Mouse (Mus musculus): ENCODE results near the gene Prkg1.

The Prkg1 gene

DNA sequence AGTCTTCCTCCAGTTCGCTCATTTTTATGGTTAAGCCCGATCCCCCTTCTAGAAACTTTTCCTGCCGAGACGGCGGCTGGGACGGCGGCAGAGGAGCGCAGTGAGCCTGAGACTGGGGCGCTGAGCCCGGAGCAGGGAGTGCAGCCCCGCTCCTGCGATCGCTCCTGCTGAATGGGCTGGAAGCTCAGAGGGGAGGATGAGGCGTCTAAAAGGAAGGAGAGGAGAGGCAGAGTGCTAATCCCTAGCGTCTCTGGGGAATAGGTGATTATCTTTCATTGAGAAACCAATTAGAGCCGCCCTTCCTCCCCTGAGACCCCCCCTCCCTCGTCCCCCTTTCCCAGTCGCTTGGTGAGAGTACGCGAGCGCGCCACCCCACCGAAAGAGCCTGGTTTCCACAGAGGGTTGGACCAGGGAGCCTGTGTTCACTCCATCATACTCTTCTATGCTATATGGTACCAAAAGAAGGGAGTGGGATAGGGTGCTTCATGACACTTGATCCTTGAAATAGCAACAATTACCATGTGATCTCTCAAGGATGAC is at the start of gene Prkg1:
Gene Prkg1, minus strand, starts transcription at position 233 of the 540 bp plus-strand sequence.
- peak; percentile 67 for DNase-seq (ENCODE audit: extremely low spot score, low spot score)

DNA sequence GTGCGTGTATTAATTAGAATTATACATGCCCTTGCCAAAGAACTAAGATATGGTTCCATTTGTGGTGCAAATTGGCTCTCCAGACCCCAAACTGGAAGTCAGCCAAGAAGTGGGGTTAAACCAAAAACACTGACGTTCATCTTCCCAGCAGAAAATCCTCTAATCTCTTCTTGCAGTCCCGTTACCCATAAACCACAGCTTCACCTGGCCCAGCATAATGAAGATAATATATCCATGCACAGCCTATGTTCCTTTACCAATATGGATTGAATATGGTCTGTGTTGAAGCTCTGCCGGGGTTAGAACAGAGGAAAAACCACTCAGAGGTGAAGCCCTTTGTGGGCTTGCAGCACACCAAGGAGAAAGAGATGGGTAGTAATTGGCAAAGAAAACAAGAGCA is 48.3 kb upstream of the Prkg1 start:
- no peak for DNase-seq (ENCODE audit: extremely low spot score, low spot score)

DNA sequence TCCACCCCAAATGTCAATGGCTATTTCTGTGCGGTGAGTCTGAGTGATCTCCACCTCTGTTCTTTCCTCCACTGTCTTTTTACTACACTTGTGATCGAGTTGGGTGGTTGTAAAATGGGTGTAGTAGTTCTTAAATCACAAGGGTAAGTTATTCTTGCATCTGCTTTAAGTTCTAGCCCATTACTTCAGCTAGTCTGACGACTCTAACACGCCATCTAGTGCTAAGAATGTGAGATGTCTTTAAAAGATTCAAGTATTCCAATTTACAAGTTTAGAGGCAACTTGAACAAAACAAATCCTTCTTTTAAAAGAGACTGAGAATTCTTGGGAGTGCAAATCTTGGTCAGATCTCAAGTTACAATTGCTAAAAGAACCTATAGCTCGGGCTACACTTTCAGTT is 46.5 kb upstream of the Prkg1 start:
- no peak for DNase-seq (ENCODE audit: extremely low spot score, low spot score)

DNA sequence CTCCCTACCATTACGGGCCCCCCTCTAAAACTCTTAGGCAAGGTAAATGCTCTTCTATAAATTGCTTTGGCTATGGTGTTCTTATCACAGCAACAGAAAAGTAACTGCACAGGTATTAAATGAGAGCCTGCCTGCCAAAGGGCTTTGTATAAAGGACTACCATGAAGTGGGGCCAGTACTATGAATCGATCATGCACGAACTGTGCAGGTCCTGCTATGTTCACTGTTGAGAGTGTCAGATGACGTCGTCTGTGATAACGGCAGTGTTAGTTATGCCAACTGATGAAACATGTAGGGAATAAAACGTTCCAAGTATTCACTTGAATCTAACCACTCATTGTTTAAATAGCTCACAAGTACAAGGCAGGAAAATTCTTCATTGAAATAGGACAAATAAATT is 40.6 kb upstream of the Prkg1 start:
- no peak for DNase-seq (ENCODE audit: extremely low spot score, low spot score)

DNA sequence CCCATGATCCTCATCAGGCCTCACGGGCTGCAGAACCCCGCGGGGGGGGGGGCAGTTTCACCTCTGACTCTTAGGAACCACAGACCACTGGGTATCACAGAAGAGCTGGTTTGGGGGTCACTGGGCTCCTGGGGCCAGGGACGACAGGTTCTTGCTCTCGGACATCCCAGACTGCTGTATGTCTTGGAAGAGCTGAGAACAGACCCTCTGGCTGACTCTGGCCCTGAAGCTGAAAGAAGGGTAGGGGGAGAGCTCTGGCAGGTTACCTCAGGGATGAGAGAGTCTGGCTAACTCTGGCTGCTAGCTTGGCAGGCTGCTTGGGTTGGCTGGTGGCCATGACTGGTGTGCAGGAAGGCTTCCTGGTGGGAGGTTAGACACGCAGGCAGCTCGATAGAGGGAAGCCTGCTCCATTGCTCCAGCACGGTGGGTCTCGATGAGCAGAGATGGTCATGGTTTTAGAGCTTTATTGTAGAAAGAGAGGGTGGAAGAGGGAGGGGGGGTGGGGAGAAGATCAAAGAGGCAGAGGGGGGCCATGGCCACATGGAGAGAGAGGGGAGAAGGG is 30.7 kb upstream of the Prkg1 start:
- no peak for DNase-seq (ENCODE audit: extremely low spot score, low spot score)

DNA sequence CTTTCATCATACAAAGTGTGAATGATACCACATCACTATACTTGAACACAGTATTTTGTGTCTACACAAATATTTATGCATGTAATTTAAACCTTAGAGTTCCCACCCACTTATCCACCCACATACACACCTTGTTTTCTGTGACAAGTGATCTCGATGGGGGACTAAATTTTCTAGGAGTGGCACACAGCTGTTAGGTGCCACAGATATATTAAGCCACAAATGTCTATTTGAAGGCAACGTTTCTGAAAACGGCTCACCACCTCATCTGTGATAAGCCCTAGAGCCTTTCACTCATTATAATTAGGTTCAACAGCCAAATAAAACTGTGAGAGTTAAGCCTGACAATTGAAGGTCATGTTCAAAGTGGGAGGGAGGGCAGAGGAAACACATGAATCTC is 26.9 kb upstream of the Prkg1 start:
- DNase-seq (ENCODE audit: extremely low spot score, low spot score) = no peak

DNA sequence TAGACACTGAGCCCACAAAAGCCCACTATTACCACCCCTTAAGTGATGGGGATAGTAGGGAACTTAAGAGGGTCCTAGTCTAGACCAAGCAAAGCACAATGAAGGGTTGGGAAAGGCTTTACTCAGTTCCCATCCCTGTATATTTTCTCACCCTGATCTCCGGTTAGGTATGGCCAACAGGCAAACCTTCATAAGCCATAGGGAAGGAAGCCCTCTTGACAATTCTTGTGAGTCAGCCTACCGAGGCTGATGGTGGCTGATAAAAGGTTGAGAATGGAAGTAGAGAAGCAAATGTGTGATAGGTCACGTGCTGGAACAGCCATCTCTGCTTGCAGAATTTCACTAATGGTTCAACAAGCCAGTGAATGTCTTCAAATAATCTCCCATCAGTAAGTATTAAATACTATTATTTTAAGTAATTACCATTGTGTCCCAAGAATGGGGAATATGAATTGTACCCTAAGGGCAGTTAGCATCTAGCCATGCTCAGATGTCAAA is 16.7 kb upstream of the Prkg1 start:
- DNase-seq (ENCODE audit: extremely low spot score, low spot score) = no peak

DNA sequence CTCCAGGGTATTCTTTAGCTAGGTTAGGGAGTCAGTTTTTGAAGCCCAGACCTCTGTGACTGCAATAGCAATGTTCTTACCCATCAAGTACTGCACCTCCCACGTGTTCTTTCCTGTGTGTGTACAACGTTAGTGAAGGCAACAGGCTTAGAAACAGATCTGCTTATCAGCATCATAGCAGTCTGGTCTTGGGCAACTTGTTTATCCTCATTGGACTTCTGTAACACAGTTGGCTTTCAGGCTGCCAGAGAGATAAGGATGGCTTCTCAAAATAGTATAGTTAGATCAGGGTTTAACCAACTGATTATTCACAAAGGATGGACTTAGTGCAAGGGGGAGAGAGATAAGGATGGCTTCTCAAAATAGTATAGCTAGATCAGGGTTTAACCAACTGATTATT is 16.2 kb upstream of the Prkg1 start:
- DNase-seq (ENCODE audit: extremely low spot score, low spot score) = no peak

DNA sequence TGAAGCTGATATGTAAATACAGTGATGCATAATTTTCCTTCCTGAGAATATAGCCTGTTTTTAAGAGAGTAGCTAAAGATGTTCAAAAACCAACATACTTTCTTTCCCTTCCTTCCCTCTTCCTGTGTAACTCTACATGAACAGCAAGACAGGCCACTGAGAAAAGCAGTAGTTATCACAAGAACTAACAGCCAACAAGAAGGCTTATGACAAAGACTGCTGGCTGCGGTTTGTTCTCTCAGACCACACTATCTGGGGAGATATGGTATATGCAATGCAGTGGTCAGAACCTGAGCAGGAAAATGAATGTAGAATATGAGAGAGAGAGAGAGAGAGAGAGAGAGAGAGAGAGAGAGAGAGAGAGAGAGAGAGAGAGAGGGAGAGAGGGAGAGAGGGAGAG is 15.4 kb upstream of the Prkg1 start:
- DNase-seq (ENCODE audit: extremely low spot score, low spot score) = no peak

DNA sequence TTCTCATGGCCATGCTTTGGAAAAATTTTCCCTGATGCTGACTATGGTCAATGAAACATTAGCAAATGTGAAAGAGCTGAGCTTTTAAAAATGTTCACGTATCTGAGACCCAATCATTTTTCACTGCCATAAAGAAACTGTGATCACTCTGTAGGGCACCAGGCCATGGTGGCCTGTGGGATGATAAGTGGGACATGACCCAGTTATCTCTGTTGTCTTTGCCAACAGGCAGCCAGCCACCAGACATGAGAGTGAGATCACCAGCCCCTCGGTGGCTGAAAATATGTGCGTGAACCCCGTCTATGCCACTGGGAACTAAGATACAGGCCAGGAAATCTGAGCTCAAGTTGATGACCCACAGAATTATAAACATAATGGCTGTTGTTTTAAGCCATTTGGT is 14.2 kb upstream of the Prkg1 start:
- no peak for DNase-seq (ENCODE audit: extremely low spot score, low spot score)

DNA sequence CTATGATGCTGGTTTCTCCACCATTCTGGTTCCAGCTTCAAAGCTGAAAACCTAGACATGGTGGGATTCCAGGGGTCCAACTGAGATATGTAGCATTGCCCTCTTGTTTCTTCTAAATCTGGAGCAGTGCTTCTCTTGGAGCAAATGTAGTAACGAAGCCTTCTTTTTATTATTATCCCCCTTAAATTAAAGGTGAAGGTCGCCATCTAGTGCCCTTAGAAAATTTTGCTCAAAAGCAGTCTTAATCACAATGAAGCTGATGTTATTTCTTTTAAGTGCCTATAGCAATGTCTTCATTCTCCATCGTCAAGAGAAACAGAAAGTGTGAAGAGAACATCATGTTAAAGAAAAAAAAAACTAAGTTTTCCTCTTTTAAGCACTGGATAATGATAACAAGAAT is 2.2 kb upstream of the Prkg1 start:
- no peak for DNase-seq (ENCODE audit: extremely low spot score, low spot score)

DNA sequence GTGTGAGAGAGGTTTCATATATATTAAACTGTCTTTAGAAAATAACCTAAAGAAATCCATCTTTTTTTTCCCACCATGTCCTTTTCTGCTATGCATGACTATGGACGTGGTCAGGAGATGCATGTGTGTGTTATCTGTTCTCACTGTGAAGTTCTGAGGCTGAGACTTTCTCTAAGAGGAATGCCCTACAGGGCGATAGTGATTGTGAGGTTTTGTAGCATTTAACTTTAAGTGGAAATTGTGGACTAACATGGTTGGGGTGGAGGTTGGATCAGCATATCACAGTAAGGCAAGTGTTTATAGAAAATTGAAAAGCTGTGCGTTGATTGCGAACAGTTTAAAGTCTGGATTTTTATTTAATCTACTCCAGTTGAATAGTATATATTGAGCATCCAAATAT is 618 bp upstream of the Prkg1 start:
- DNase-seq (ENCODE audit: extremely low spot score, low spot score) = no peak

DNA sequence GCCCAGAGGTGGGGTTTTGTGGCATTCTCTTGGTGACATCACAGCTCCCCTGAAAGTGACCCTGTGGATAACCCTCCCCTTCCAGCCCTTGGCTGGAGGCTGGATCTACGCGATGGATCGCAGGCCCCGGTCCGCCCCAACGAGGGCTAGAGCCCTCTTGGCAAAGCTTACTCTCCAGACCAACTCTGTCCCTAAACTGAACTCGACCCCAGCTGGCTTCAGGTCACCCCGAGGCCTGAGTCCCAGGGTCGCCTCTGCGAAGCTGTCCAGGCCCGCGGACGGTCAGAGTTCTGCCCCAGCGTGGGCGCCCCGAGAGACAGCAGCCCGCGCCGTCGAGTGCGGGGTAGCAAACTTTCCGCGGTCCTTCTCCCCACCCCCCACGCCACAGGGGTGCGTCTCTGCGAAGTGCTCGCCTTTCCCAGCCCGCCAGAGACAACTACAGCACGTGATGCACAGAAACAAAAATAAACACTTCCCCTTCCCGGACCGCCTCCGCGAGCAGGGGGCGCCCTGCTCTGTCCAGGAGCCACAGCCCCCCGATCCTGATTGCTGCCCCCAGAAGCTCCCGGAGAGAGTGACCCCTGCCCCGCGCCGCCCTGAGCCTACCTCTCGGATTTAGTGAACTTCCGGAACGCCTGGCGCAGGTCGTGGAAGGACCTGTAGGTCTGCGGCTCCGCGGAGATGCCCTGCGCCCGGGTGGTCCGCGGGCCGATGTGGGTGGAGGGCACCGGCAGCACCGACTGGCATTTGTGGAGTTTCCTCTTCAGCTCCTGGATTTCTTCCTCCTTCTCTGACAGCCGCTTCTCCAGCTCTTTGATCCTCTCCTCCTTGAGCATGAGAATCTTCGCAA is 657 bp downstream of the Prkg1 start:
- peak; percentile 68 for DNase-seq (ENCODE audit: extremely low spot score, low spot score)

DNA sequence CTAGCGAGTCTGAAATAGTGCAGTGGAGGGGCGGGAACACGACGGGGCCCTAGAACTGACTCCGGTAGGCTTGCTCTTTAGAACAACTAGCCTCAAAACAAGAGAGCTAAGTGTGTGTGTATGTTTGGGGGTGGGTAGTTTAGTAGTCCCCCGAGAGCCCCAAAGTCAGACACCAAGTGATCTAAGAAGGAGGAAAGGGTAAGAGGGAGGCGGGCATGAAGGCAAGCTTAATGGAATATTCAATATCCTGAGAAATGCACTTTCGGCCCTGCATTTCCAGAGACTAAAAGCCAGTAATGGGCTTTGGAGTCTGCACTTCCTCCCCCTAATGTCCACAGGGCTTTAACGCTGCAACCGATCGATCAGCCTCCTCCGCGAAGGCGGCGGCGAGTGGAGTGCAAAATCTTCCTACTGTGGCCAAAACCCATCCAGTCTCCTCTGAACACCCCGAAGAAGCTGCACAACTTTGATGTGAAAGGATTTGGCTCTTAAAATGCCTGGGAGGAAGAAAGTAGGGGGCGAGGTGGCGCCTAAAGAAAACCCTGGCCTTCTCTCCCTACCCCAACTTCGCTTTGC is 1.5 kb downstream of the Prkg1 start:
- peak; percentile 37 for DNase-seq (ENCODE audit: extremely low spot score, low spot score)

DNA sequence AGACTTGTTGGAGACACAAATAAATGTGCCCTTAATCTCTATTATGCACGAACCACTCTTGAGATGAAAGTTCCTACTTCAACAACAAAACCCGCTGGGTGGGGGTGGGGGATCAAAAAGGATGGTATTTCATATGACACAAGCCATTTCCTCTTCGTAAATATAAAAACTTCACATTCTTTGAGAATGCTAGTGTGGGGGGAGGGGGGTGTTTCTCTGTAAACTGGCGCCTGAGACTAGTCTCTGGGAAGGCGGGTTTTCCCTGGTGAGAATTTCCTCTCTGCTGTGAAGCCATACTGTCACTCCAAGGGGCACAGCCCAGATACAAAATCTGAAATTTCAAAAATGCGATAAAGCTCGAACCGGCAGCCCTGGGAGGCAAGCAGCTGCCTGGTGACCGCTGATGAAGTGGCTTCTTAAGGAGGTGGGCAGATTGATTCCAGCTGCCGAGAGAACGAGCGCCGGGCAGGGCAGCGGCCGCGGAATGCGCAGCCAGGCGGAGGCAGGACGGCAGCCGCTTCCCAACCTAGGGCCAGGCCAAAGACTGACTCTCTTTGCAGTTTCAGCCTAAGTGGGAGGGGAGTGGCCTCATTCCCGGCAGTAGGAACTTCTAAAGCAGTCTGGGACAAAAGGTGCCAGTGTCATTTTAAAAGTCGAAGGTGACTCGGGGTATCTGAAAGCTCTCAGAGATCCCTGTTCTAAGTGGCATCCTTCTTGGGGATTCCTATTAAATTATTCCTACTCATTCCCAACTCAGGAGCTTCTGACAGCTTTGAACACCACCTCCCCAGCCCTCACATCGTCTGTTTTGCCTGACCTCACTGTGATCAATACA is 2.2 kb downstream of the Prkg1 start:
- DNase-seq (ENCODE audit: extremely low spot score, low spot score) = peak; percentile 80

DNA sequence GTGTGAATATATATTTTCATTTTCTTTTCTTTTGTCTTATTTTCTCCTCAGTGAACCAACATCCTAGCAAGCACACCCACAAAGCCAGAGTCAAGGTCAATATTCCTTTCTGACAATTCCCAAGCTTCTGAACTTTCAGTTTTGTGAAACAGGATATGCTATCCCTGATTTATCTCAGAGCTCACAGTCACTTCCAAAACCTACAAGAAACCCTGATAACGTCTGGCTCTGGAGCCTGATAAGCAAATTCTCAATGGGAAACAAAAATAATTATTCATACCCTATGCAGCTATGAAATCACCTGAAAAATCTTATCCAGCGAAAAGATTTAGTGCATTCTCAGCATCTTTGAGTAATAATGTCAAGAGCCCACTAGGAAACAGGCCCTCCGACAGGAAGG is 5.0 kb downstream of the Prkg1 start:
- DNase-seq (ENCODE audit: extremely low spot score, low spot score) = no peak

DNA sequence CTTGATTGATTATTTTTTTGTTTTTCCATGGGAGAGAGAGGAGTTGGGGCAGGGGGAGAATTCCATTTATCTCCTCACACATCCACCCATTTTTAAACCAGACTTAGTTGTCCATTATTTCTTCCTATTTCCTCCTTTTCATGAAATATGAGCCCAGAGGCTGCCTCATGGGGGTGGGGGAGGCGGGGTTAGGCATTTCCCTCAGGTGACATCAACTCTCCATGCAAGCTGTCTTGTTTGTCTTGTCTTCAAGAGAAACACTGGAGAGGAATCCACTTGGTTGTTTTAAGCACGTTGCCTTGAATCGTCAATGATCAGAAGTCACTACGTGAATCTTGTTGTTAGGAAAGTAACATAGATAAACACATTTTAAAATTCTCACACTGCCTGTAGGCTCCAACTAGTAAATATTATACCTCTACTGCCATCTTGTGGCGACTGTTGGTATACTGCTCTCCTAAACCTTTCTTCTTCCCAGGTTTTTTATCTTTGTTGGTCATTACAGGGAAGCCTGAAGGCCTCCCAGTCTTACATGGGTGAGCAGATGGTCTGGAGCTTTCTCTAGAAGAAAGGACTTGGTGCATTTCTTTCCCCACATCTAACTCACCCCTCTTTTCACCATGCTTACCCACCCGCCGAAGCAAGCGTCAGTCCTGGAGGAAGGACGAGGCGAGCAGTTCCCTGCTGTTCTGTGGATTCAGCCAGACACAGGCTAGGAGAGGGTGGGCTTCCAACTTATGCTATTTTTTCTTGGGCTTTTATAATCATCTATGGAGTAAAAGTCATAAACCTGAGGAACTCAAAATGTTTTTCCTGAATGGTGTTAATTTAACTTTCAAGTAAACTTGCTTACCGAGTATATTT is 8.7 kb downstream of the Prkg1 start:
- DNase-seq (ENCODE audit: extremely low spot score, low spot score) = peak; percentile 57

DNA sequence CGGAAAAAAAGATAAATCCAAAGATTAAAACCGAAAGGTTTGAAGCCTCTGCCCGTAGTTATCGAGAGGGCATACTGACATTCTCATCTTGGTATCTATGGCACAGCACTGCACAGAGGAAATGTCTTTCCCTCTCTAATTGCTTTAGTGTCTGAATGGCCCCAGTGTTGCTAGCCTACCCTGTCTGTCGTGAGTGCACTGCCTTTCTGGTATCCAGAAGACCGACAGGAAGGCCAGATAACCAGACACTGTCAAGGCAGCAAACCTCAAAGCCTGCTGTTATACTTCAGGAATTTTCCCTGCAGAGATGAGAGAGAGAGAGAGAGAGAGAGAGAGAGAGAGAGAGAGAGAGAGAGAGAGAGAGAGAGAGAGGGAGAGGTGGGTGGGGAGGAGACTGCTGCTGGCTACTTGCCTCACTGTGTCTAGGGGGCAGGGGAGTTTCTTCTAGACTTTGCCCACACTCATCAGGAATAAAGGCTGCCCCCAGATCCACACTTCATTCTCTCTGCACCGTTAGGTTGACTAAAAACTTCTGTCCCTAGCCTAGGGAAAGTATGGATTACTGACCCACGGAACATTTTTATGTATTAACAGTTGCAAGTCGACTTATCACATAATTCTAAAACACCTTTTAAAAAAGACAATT is 10.1 kb downstream of the Prkg1 start:
- no peak for DNase-seq (ENCODE audit: extremely low spot score, low spot score)

DNA sequence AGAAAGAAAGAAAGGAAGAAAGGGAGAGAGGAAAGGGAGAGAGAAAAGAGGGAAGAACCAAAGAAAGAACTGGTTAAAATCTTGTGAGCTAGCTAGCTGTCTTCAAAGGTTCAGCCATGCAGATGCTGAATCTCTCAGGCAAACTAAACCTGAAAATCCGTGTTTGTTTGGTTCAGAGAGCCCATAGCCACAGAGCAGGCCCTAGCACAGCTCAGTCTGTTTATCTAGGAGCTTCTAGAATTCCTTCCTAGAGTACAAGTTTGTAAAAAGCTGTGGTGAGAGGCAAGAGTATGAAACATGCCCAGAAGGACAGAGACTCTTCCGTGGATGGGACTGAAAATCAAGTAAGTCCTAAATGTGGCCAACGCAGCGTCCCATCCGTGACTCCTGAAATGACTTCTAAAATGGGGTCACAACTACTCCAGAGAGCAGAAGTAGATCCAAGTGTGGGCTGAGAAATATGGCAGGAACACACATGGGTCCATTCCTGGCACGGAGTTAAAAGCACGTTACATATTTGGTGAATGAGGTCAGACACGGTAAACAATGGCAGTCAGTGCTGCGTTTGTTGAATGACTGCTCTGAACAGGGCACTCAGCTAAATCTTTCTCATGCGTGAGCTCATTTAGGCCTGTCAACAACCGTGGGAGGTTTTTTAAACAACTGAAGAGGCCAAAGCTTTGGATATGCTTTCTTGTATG is 13.7 kb downstream of the Prkg1 start:
- no peak for DNase-seq (ENCODE audit: extremely low spot score, low spot score)
